Mouse (Mus musculus): ENCODE measurements around the gene Nrg3. TPM values are rescaled to one million over a fixed set of nuclear protein-coding genes. Genes with fewer than 3 reads are reported as not detected.
A peak's percentile ranks its signal among the peaks of the same experiment; 100 is the strongest.

Nrg3 gene
- total RNA-seq, 2 experiments from 2014 or later, result not detected

GRCm38 (mm10) chr14:39014126-39014525, 458.8 kb downstream of the Nrg3 start:
- DNase-seq, result no peak
- TF ChIP-seq CTCF (IDR thresholded peaks at IDR 0.05), result no peak
- intact Hi-C loops (cut with DNase I), result no loop called here
- H3K4me3 ChIP-seq, result no peak overlapping the region
- H3K27ac ChIP-seq, result no peak overlapping the region

- intact Hi-C loops (cut with DNase I), result no loop called here
- no peak overlapping the region for H3K27ac ChIP-seq
- no peak for DNase-seq
- no peak overlapping the region for H3K4me3 ChIP-seq
- no peak for TF ChIP-seq CTCF (IDR thresholded peaks at IDR 0.05)
Measured at GRCm38 (mm10) chr14:38997843-38998242, 475.0 kb downstream of the Nrg3 start.

- no peak for DNase-seq
- no peak for TF ChIP-seq CTCF (IDR thresholded peaks at IDR 0.05)
- no peak overlapping the region for H3K4me3 ChIP-seq
- intact Hi-C loops (cut with DNase I), result no loop called here
- no peak overlapping the region for H3K27ac ChIP-seq
Measured at GRCm38 (mm10) chr14:38992574-38992866, 480.4 kb downstream of the Nrg3 start.

GRCm38 (mm10) chr14:38991847-38992573, 480.9 kb downstream of the Nrg3 start:
- intact Hi-C loops (cut with DNase I), result no loop called here
- no peak for DNase-seq
- Histone ChIP-seq H3K4me3 (no peak overlapping the region), H3K27ac (no peak overlapping the region)
- TF ChIP-seq CTCF (IDR thresholded peaks at IDR 0.05), result peak; percentile 28

- intact Hi-C loops (cut with DNase I), result no loop called here
- no peak overlapping the region for H3K4me3 ChIP-seq
- no peak for TF ChIP-seq CTCF (IDR thresholded peaks at IDR 0.05)
- no peak for DNase-seq
- no peak overlapping the region for H3K27ac ChIP-seq
Measured at GRCm38 (mm10) chr14:38959367-38959766, 513.5 kb downstream of the Nrg3 start.

- H3K4me3 ChIP-seq, result no peak overlapping the region
- DNase-seq, result no peak
- TF ChIP-seq CTCF (IDR thresholded peaks at IDR 0.05), result no peak
- intact Hi-C loops (cut with DNase I), result no loop called here
- H3K27ac ChIP-seq, result no peak overlapping the region
Measured at GRCm38 (mm10) chr14:38937481-38937880, 535.4 kb downstream of the Nrg3 start.

GRCm38 (mm10) chr14:38936483-38937054, 536.3 kb downstream of the Nrg3 start:
- H3K4me3 ChIP-seq, result no peak overlapping the region
- no peak overlapping the region for H3K27ac ChIP-seq
- TF ChIP-seq CTCF (IDR thresholded peaks at IDR 0.05), result no peak
- intact Hi-C loops (cut with DNase I), result no loop called here
- DNase-seq, result no peak

GRCm38 (mm10) chr14:38923652-38924051, 549.2 kb downstream of the Nrg3 start:
- TF ChIP-seq CTCF (IDR thresholded peaks at IDR 0.05), result no peak
- DNase-seq, result no peak
- H3K27ac ChIP-seq, result no peak overlapping the region
- H3K4me3 ChIP-seq, result no peak overlapping the region
- intact Hi-C loops (cut with DNase I), result no loop called here

GRCm38 (mm10) chr14:38920800-38921199, 552.1 kb downstream of the Nrg3 start:
- intact Hi-C loops (cut with DNase I), result no loop called here
- no peak overlapping the region for H3K4me3 ChIP-seq
- no peak for TF ChIP-seq CTCF (IDR thresholded peaks at IDR 0.05)

GRCm38 (mm10) chr14:38870591-38870990, 602.3 kb downstream of the Nrg3 start:
- no peak for DNase-seq
- Histone ChIP-seq H3K27ac (no peak overlapping the region), H3K4me3 (no peak overlapping the region)
- no peak for TF ChIP-seq CTCF (IDR thresholded peaks at IDR 0.05)
- intact Hi-C loops (cut with DNase I), result no loop called here

More at GRCm38 (mm10) chr14:38920800-38921199, 552.1 kb downstream of the Nrg3 start:
- H3K27ac ChIP-seq, result no peak overlapping the region
- no peak for DNase-seq

GRCm38 (mm10) chr14:38847566-38847965, 625.3 kb downstream of the Nrg3 start:
- H3K27ac ChIP-seq, result no peak overlapping the region
- no peak for DNase-seq
- TF ChIP-seq CTCF (IDR thresholded peaks at IDR 0.05), result no peak
- intact Hi-C loops (cut with DNase I), result no loop called here
- H3K4me3 ChIP-seq, result no peak overlapping the region

GRCm38 (mm10) chr14:38847091-38847490, 625.8 kb downstream of the Nrg3 start:
- intact Hi-C loops (cut with DNase I), result no loop called here
- no peak for TF ChIP-seq CTCF (IDR thresholded peaks at IDR 0.05)
- Histone ChIP-seq H3K27ac (no peak overlapping the region), H3K4me3 (no peak overlapping the region)
- DNase-seq, result no peak

GRCm38 (mm10) chr14:38835006-38835405, 637.9 kb downstream of the Nrg3 start:
- no peak for TF ChIP-seq CTCF (IDR thresholded peaks at IDR 0.05)
- DNase-seq, result no peak
- H3K27ac ChIP-seq, result no peak overlapping the region
- no peak overlapping the region for H3K4me3 ChIP-seq
- intact Hi-C loops (cut with DNase I), result no loop called here

GRCm38 (mm10) chr14:38824891-38825290, 648.0 kb downstream of the Nrg3 start:
- no peak for DNase-seq
- TF ChIP-seq CTCF (IDR thresholded peaks at IDR 0.05), result no peak
- intact Hi-C loops (cut with DNase I), result no loop called here
- Histone ChIP-seq H3K4me3 (no peak overlapping the region), H3K27ac (no peak overlapping the region)
